Mouse (Mus musculus): Measurements from ENCODE around the gene Mogat2. TPM values are rescaled to one million over a fixed set of nuclear protein-coding genes. Genes with fewer than 3 reads are reported as not detected.

The Mogat2 gene
- total and polyA plus RNA-seq, 2 experiments from 2014 or later, result 0.18 to 0.24 TPM

- 92% methylated on average over 4 of the region's 4 CpGs for WGBS
- Histone ChIP-seq H3K27ac (ENCODE audit: low read depth, low read length) (no peak overlapping the region), H3K27me3 (ENCODE audit: insufficient read depth, low read length) (no peaks in the 10 kb centered on the region), H3K4me1 (ENCODE audit: insufficient read depth) (no peaks in the 10 kb centered on the region), H3K4me3 (ENCODE audit: low read depth, low read length) (no peak overlapping the region), H3K36me3 (ENCODE audit: insufficient read depth) (no peaks in the 10 kb centered on the region), H3K9ac (no peak overlapping the region), H3K4me2 (ENCODE audit: low read depth) (no peak overlapping the region), H3K9me3 (ENCODE audit: low read length) (no peaks in the 10 kb centered on the region)
- no peak for TF ChIP-seq CTCF (IDR thresholded peaks at IDR 0.05; ENCODE audit: low read depth)
- no peak for ATAC-seq
- DNase-seq, result no peak
Observed at GRCm38 (mm10) chr7:99227267-99227666, 11.2 kb downstream of the Mogat2 start.

DNA sequence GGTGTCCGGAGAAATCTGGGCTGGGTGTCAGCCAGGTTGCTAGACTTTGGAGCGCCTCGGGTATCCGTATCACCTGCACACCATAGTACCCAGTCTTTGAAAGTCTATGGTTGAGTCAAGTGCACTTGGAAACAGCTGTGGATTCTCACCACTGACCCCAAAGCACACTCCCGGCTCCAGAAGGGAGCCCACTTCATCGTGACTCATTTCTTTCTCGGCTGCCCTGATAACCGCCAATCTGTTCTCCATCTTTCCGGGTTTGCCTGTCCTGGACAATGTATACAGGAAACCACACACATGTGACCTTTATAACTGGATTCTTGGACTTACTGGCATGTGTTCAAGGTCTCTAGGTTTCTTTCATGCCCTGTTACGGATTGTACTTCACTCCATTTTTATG, 11.8 kb downstream of the Mogat2 start:
- Histone ChIP-seq H3K9me3 (ENCODE audit: low read length) (no peaks in the 10 kb centered on the region), H3K36me3 (ENCODE audit: insufficient read depth) (no peaks in the 10 kb centered on the region), H3K4me1 (ENCODE audit: insufficient read depth) (no peaks in the 10 kb centered on the region), H3K27me3 (ENCODE audit: insufficient read depth, low read length) (no peaks in the 10 kb centered on the region), H3K9ac (no peak overlapping the region), H3K27ac (ENCODE audit: low read depth, low read length) (no peak overlapping the region), H3K4me2 (ENCODE audit: low read depth) (no peak overlapping the region), H3K4me3 (ENCODE audit: low read depth, low read length) (no peak overlapping the region)
- DNase-seq, result no peak
- WGBS, result 93% methylated on average over 10 of the region's 10 CpGs
- no peak for ATAC-seq
- TF ChIP-seq CTCF (IDR thresholded peaks at IDR 0.05; ENCODE audit: low read depth), result no peak

DNA sequence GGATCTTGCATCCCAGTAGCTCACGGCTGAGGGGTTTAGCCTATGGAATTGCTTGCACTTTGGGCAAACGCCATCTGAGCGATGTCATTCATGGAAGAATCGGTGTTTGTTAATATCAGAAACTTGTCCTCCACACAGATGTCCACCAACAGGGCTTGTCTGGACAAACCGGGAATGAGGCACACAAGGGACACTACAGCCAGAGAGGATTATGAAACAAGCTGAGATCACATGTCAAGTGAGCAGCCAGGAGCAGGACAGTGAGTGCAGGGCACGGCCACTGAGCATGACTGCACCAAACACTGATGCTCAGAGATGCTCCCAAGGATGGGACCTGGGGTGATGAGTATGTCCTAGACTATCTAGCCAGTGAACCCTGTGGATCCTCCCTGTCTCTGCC, 13.0 kb downstream of the Mogat2 start:
- no peak overlapping the region for H3K27ac ChIP-seq (ENCODE audit: low read depth, low read length)
- no peak overlapping the region for H3K4me2 ChIP-seq (ENCODE audit: low read depth)
- no peaks in the 10 kb centered on the region for H3K27me3 ChIP-seq (ENCODE audit: insufficient read depth, low read length)
- H3K4me1 ChIP-seq (ENCODE audit: insufficient read depth), result no peaks in the 10 kb centered on the region
- no peaks in the 10 kb centered on the region for H3K36me3 ChIP-seq (ENCODE audit: insufficient read depth)
- no peak overlapping the region for H3K4me3 ChIP-seq (ENCODE audit: low read depth, low read length)
- ATAC-seq (no peak), DNase-seq (no peak)
- no peak for TF ChIP-seq CTCF (IDR thresholded peaks at IDR 0.05; ENCODE audit: low read depth)
- 71% methylated on average over 6 of the region's 6 CpGs for WGBS
- no peak overlapping the region for H3K9ac ChIP-seq
- no peaks in the 10 kb centered on the region for H3K9me3 ChIP-seq (ENCODE audit: low read length)

- Histone ChIP-seq H3K36me3 (ENCODE audit: insufficient read depth) (no peaks in the 10 kb centered on the region), H3K4me2 (ENCODE audit: low read depth) (no peak overlapping the region), H3K27me3 (ENCODE audit: insufficient read depth, low read length) (no peaks in the 10 kb centered on the region), H3K4me3 (ENCODE audit: low read depth, low read length) (no peak overlapping the region), H3K9me3 (ENCODE audit: low read length) (no peaks in the 10 kb centered on the region), H3K9ac (no peak overlapping the region), H3K4me1 (ENCODE audit: insufficient read depth) (no peaks in the 10 kb centered on the region), H3K27ac (ENCODE audit: low read depth, low read length) (no peak overlapping the region)
- 61% methylated on average over 1 of the region's 1 CpGs for WGBS
- TF ChIP-seq CTCF (IDR thresholded peaks at IDR 0.05; ENCODE audit: low read depth), result no peak
- DNase-seq (no peak), ATAC-seq (no peak)
Observed at GRCm38 (mm10) chr7:99224648-99225190, 13.7 kb downstream of the Mogat2 start.

- ATAC-seq, result no peak
- H3K27ac ChIP-seq (ENCODE audit: low read depth, low read length), result no peak overlapping the region
- H3K9ac ChIP-seq, result no peak overlapping the region
- no peaks in the 10 kb centered on the region for H3K36me3 ChIP-seq (ENCODE audit: insufficient read depth)
- DNase-seq, result no peak
- H3K4me2 ChIP-seq (ENCODE audit: low read depth), result no peak overlapping the region
- H3K9me3 ChIP-seq (ENCODE audit: low read length), result no peaks in the 10 kb centered on the region
- no peak overlapping the region for H3K4me3 ChIP-seq (ENCODE audit: low read depth, low read length)
- no peaks in the 10 kb centered on the region for H3K4me1 ChIP-seq (ENCODE audit: insufficient read depth)
- TF ChIP-seq CTCF (IDR thresholded peaks at IDR 0.05; ENCODE audit: low read depth), result peak; percentile 43
- H3K27me3 ChIP-seq (ENCODE audit: insufficient read depth, low read length), result no peaks in the 10 kb centered on the region
- 68% methylated on average over 7 of the region's 7 CpGs for WGBS
Observed at GRCm38 (mm10) chr7:99224225-99224624, 14.2 kb downstream of the Mogat2 start.

DNA sequence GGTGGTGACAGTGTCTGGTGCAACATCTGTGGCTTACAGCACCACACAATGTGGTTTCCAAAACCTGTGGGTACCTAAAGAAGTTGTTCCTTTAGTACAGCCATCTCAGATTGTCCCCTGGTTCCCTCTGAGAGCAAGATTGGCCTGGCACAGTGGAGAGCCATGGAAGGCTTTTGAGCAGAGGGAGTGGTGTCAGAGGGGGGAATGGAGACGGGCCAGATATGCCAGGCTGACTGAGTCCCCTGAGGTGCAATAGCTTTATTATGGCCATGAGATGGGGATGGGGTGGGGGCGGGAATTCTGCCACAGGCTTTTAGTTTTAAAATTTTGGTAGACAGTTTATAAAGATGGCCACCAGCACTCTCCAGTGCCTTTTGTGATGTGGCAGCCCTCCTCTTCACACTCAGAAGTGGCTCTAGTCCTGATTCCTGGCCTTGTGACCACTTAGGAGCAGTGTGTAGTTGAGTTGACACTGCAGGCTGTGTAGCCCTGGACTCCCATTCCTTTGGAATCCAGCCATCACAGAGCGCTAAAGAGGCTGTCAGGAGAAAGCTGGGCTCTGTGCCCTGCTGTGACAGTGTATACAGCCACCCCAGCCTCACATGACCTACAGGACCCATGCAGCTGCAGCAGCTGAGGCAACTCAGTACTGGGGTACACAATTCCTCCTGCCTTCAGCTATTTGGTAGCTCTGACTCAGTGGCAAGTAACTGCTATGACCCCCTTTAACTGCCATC, 20.9 kb downstream of the Mogat2 start:
- DNase-seq, result peak; percentile 74
- Histone ChIP-seq H3K27me3 (ENCODE audit: insufficient read depth, low read length) (no peaks in the 10 kb centered on the region), H3K4me2 (ENCODE audit: low read depth) (no peak overlapping the region), H3K9me3 (ENCODE audit: low read length) (no peaks in the 10 kb centered on the region), H3K27ac (ENCODE audit: low read depth, low read length) (no peak overlapping the region), H3K4me3 (ENCODE audit: low read depth, low read length) (no peak overlapping the region), H3K9ac (no peak overlapping the region), H3K4me1 (ENCODE audit: insufficient read depth) (no peaks in the 10 kb centered on the region), H3K36me3 (ENCODE audit: insufficient read depth) (no peaks in the 10 kb centered on the region)
- 41% methylated on average over 3 of the region's 3 CpGs for WGBS
- ATAC-seq, result peak; percentile 96
- TF ChIP-seq CTCF (IDR thresholded peaks at IDR 0.05; ENCODE audit: low read depth), result no peak

GRCm38 (mm10) chr7:99215347-99215855, 23.0 kb downstream of the Mogat2 start:
- no peak for TF ChIP-seq CTCF (IDR thresholded peaks at IDR 0.05; ENCODE audit: low read depth)
- no peak overlapping the region for H3K9ac ChIP-seq
- H3K27me3 ChIP-seq (ENCODE audit: insufficient read depth, low read length), result no peaks in the 10 kb centered on the region
- no peak overlapping the region for H3K4me2 ChIP-seq (ENCODE audit: low read depth)
- ATAC-seq (no peak), DNase-seq (no peak)
- no peak overlapping the region for H3K27ac ChIP-seq (ENCODE audit: low read depth, low read length)
- 78% methylated on average over 8 of the region's 8 CpGs for WGBS
- no peaks in the 10 kb centered on the region for H3K4me1 ChIP-seq (ENCODE audit: insufficient read depth)
- H3K36me3 ChIP-seq (ENCODE audit: insufficient read depth), result no peaks in the 10 kb centered on the region
- no peak overlapping the region for H3K4me3 ChIP-seq (ENCODE audit: low read depth, low read length)
- no peaks in the 10 kb centered on the region for H3K9me3 ChIP-seq (ENCODE audit: low read length)
